Mouse (Mus musculus): Measurements from ENCODE around the gene Ces1c. TPM values are rescaled to one million over a fixed set of nuclear protein-coding genes. Genes with fewer than 3 reads are reported as not detected.

Gene Ces1c
- polyA plus RNA-seq, 1 experiment from 2014 or later, result 0.07 TPM

DNA sequence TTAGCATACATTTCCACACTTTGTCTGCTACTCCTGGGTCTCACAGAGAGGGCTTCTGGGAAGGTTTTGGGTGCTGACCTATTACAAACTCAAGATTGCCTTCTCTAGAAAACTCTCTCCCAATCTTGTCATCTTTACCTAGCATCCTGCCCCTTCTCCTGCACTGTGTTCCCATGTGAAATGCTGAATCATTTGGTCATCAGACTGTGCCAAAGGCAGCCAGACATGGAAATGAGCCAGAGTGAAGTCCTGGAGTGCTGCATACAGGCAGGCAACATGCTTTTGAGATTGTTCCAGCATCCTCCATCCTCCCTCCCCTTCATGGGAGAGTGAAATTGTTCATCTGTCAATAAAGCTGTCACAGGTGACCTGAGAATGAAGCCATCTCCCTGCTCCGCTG is 20.3 kb upstream of the Ces1c start:
- no peak for DNase-seq (ENCODE audit: low spot score)
- no peak for TF ChIP-seq CTCF (IDR thresholded peaks at IDR 0.05; ENCODE audit: low read depth)

DNA sequence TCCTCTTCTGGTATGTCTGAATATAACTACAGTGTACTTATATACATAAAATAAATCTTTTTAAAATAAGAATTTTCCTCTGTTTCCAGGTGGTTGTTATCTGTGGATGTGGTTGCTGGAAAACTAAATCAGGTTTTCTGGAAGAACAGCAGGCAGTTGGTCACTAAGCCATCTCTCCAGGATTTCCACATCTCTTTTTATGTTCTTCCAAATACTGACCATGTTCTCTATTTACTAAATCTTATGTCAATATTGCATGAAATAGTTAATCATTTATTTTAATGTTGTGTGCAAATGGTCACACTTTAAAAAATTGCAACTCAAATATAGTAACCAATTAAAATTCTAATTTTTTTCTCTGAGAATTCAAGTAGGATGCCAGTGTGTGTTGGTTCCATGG is 16.2 kb upstream of the Ces1c start:
- H3K27ac ChIP-seq, result no peak overlapping the region
- no peak overlapping the region for H3K9ac ChIP-seq (ENCODE audit: low read depth, low read length)
- H3K36me3 ChIP-seq (ENCODE audit: insufficient read depth, low read length), result no peaks in the 10 kb centered on the region
- H3K4me1 ChIP-seq (replicated peaks; ENCODE audit: insufficient read depth, low read length), result no peaks in the 10 kb centered on the region
- no peak overlapping the region for H3K4me3 ChIP-seq (replicated peaks; ENCODE audit: low read depth, low read length)
- ATAC-seq (replicated peaks; ENCODE audit: low FRiP score, low read depth) (no peak), DNase-seq (ENCODE audit: low spot score) (no peak)
- H3K27me3 ChIP-seq (ENCODE audit: insufficient read depth, low read length), result no peaks in the 10 kb centered on the region
- no peak overlapping the region for H3K4me2 ChIP-seq (ENCODE audit: low read length)
- TF ChIP-seq CTCF (IDR thresholded peaks at IDR 0.05; ENCODE audit: low read depth), result no peak
- H3K9me3 ChIP-seq (replicated peaks; ENCODE audit: low read length), result no peaks in the 10 kb centered on the region

More for the DNA sequence above, 20.3 kb upstream of the Ces1c start:
- no peaks in the 10 kb centered on the region for H3K4me1 ChIP-seq (replicated peaks; ENCODE audit: insufficient read depth, low read length)
- no peaks in the 10 kb centered on the region for H3K27me3 ChIP-seq (ENCODE audit: insufficient read depth, low read length)
- no peaks in the 10 kb centered on the region for H3K36me3 ChIP-seq (ENCODE audit: insufficient read depth, low read length)
- H3K4me2 ChIP-seq (ENCODE audit: low read length), result no peak overlapping the region
- H3K27ac ChIP-seq, result no peak overlapping the region
- H3K9ac ChIP-seq (ENCODE audit: low read depth, low read length), result no peak overlapping the region
- H3K4me3 ChIP-seq (replicated peaks; ENCODE audit: low read depth, low read length), result no peak overlapping the region
- ATAC-seq (replicated peaks; ENCODE audit: low FRiP score, low read depth), result no peak
- no peaks in the 10 kb centered on the region for H3K9me3 ChIP-seq (replicated peaks; ENCODE audit: low read length)
- WGBS, result 91% methylated on average over 1 of the region's 1 CpGs

DNA sequence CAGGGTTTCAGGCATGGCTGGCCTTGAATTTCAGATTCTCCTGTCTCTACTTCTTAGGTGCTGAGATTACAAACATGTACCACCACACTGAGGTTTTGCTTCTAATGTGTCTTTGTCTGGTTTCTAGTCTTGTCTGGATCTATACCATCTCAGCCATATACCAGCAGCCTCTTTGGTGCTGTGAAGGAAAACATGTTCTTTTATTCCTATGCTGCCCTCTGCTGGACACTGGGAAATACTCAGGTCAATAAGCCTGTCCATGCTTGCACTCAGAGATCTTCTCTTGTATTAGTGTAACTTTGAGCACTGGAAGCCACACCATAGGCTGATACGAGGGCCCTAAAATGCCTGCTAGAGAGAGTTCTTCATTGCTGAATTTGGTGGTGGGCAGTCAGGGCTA is 9.6 kb upstream of the Ces1c start:
- H3K27ac ChIP-seq, result no peak overlapping the region
- peak; percentile 44 for DNase-seq (ENCODE audit: low spot score)
- no peak overlapping the region for H3K9ac ChIP-seq (ENCODE audit: low read depth, low read length)
- H3K27me3 ChIP-seq (ENCODE audit: insufficient read depth, low read length), result no peaks in the 10 kb centered on the region
- WGBS, result 68% methylated on average over 1 of the region's 1 CpGs
- no peaks in the 10 kb centered on the region for H3K9me3 ChIP-seq (replicated peaks; ENCODE audit: low read length)
- H3K36me3 ChIP-seq (ENCODE audit: insufficient read depth, low read length), result no peaks in the 10 kb centered on the region
- ATAC-seq (replicated peaks; ENCODE audit: low FRiP score, low read depth), result no peak
- H3K4me1 ChIP-seq (replicated peaks; ENCODE audit: insufficient read depth, low read length), result no peaks in the 10 kb centered on the region
- no peak overlapping the region for H3K4me2 ChIP-seq (ENCODE audit: low read length)
- no peak overlapping the region for H3K4me3 ChIP-seq (replicated peaks; ENCODE audit: low read depth, low read length)
- TF ChIP-seq CTCF (IDR thresholded peaks at IDR 0.05; ENCODE audit: low read depth), result peak; percentile 74

DNA sequence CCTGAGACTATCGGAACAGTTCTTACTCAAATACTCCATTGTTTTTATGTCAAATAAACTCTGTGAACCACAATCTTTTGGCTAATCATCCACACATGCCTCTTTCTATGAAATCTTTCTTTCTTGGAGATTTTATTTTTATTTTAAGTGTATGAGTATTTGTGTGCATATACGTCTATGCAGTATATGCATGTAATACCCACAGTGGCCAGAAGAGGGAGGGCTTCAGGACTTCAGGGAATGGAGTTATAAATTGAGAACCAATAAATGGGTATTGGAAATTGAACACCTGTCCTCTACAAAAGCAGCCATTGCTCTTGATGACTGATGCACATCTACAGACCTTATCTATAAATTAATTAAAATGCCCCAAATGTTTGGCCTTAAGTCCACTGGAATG is 1.1 kb upstream of the Ces1c start:
- DNase-seq (ENCODE audit: low spot score), result no peak
- WGBS, result 95% methylated on average over 2 of the region's 2 CpGs
- H3K4me2 ChIP-seq (ENCODE audit: low read length), result no peak overlapping the region
- no peaks in the 10 kb centered on the region for H3K27me3 ChIP-seq (ENCODE audit: insufficient read depth, low read length)
- peak; percentile 55 for TF ChIP-seq CTCF (IDR thresholded peaks at IDR 0.05; ENCODE audit: low read depth)
- no peak overlapping the region for H3K9ac ChIP-seq (ENCODE audit: low read depth, low read length)
- no peak overlapping the region for H3K27ac ChIP-seq
- no peak overlapping the region for H3K4me3 ChIP-seq (replicated peaks; ENCODE audit: low read depth, low read length)
- no peak for ATAC-seq (replicated peaks; ENCODE audit: low FRiP score, low read depth)
- no peaks in the 10 kb centered on the region for H3K36me3 ChIP-seq (ENCODE audit: insufficient read depth, low read length)
- H3K9me3 ChIP-seq (replicated peaks; ENCODE audit: low read length), result no peaks in the 10 kb centered on the region
- H3K4me1 ChIP-seq (replicated peaks; ENCODE audit: insufficient read depth, low read length), result no peaks in the 10 kb centered on the region

GRCm38 (mm10) chr8:93126476-93126875 is 4.6 kb downstream of the Ces1c start:
- no peak for ATAC-seq (replicated peaks; ENCODE audit: low FRiP score, low read depth)
- no peak for DNase-seq (ENCODE audit: low spot score)
- no peak overlapping the region for H3K4me3 ChIP-seq (replicated peaks; ENCODE audit: low read depth, low read length)
- H3K27ac ChIP-seq, result no peak overlapping the region
- H3K9ac ChIP-seq (ENCODE audit: low read depth, low read length), result no peak overlapping the region
- WGBS, result 66% methylated on average over 2 of the region's 2 CpGs
- no peaks in the 10 kb centered on the region for H3K36me3 ChIP-seq (ENCODE audit: insufficient read depth, low read length)
- H3K4me2 ChIP-seq (ENCODE audit: low read length), result no peak overlapping the region
- H3K9me3 ChIP-seq (replicated peaks; ENCODE audit: low read length), result no peaks in the 10 kb centered on the region
- no peaks in the 10 kb centered on the region for H3K27me3 ChIP-seq (ENCODE audit: insufficient read depth, low read length)
- TF ChIP-seq CTCF (IDR thresholded peaks at IDR 0.05; ENCODE audit: low read depth), result no peak
- no peaks in the 10 kb centered on the region for H3K4me1 ChIP-seq (replicated peaks; ENCODE audit: insufficient read depth, low read length)

GRCm38 (mm10) chr8:93122005-93122404 is 9.1 kb downstream of the Ces1c start:
- Histone ChIP-seq H3K4me1 (replicated peaks; ENCODE audit: insufficient read depth, low read length) (no peaks in the 10 kb centered on the region), H3K27ac (no peak overlapping the region), H3K4me2 (ENCODE audit: low read length) (no peak overlapping the region), H3K27me3 (ENCODE audit: insufficient read depth, low read length) (no peaks in the 10 kb centered on the region), H3K4me3 (replicated peaks; ENCODE audit: low read depth, low read length) (no peak overlapping the region), H3K9ac (ENCODE audit: low read depth, low read length) (no peak overlapping the region), H3K36me3 (ENCODE audit: insufficient read depth, low read length) (no peaks in the 10 kb centered on the region), H3K9me3 (replicated peaks; ENCODE audit: low read length) (no peaks in the 10 kb centered on the region)
- DNase-seq (ENCODE audit: low spot score), result no peak
- no peak for ATAC-seq (replicated peaks; ENCODE audit: low FRiP score, low read depth)
- TF ChIP-seq CTCF (IDR thresholded peaks at IDR 0.05; ENCODE audit: low read depth), result no peak
- 91% methylated on average over 1 of the region's 1 CpGs for WGBS

- no peaks in the 10 kb centered on the region for H3K9me3 ChIP-seq (replicated peaks; ENCODE audit: low read length)
- H3K27ac ChIP-seq, result no peak overlapping the region
- TF ChIP-seq CTCF (IDR thresholded peaks at IDR 0.05; ENCODE audit: low read depth), result peak; percentile 79
- no peaks in the 10 kb centered on the region for H3K27me3 ChIP-seq (ENCODE audit: insufficient read depth, low read length)
- H3K36me3 ChIP-seq (ENCODE audit: insufficient read depth, low read length), result no peaks in the 10 kb centered on the region
- H3K9ac ChIP-seq (ENCODE audit: low read depth, low read length), result no peak overlapping the region
- DNase-seq (ENCODE audit: low spot score) (peak; percentile 49), ATAC-seq (replicated peaks; ENCODE audit: low FRiP score, low read depth) (no peak)
- no peaks in the 10 kb centered on the region for H3K4me1 ChIP-seq (replicated peaks; ENCODE audit: insufficient read depth, low read length)
- H3K4me2 ChIP-seq (ENCODE audit: low read length), result no peak overlapping the region
- no peak overlapping the region for H3K4me3 ChIP-seq (replicated peaks; ENCODE audit: low read depth, low read length)
Measured at GRCm38 (mm10) chr8:93095376-93095775, 35.7 kb downstream of the Ces1c start.

Data from kidney, postnatal 0 days (tissue).